Mouse (Mus musculus): ENCODE results near the gene Tpst2.

The Tpst2 gene

DNA sequence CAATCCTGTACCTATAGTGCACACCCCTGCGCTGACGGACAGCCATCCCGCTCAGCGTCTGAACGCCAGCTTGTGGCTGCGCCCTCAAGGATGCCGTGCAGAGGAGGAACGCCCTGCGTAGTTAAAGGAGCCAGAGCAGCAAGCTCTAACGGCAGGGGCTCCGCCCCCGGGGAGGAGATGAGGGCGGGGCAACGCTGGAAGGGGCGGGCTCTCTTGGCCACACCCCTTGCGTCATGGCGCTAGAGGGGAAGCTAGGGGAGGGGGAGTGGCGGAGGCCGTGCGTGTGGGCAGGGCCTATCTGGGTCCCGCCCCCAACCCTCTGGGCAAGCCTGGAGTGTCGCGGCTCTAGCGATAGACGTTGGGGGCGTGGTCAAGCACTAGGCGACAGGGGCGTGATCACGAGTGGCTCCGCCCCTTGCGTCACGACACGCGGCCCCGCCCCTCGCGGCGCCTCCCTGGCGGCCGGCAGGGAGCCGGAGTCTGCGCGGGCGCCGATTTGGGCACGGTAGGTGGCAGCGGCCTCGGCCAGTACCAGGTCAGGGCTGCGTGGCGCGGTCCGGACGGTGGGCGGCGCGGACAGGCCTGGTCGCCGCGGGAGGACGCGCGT, at the start of gene Tpst2:
Gene Tpst2, plus strand, starts transcription at position 425 of the 607 bp plus-strand sequence.
- peak; percentile 99 for DNase-seq (ENCODE audit: low read depth, low spot score)

DNA sequence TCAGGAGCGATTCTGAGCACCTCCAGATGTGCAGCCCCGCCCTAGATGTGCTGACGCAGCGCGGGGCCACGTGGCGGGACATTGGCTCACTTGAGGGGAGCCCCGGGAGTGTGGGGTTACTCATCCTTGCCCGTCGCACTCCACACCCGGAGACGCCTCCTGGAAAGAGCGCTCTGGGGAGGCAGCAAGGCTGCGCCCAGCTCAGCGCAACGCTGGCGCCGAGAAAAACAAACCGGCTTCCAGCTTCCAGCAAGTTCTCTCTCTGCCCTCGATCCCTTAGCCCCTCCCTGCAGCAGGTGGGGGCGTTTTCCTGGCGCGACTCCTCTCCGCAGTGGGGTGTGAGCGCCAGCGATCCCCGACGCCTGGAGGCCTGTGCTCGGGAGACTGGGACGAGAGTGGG, 49.1 kb upstream of the Tpst2 start:
- DNase-seq (ENCODE audit: low read depth, low spot score) = peak; percentile 84

DNA sequence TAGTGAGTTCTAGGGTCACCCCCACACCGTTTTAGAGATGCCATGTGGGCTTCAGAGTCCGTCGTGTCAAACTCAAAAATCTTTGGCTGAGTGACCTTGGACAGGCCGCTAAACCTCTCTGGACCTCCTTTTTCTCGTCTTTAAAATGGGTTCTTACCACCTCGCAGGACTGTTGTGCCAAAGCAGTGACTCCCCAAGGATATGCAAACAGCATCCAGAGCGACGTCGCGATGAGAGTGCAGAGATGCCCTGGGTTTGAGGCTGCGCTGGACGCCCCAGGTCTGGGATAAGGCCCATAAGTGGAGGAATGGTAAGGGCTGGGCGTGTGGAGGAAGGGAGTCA, 48.6 kb upstream of the Tpst2 start:
- no peak for DNase-seq (ENCODE audit: low read depth, low spot score)

DNA sequence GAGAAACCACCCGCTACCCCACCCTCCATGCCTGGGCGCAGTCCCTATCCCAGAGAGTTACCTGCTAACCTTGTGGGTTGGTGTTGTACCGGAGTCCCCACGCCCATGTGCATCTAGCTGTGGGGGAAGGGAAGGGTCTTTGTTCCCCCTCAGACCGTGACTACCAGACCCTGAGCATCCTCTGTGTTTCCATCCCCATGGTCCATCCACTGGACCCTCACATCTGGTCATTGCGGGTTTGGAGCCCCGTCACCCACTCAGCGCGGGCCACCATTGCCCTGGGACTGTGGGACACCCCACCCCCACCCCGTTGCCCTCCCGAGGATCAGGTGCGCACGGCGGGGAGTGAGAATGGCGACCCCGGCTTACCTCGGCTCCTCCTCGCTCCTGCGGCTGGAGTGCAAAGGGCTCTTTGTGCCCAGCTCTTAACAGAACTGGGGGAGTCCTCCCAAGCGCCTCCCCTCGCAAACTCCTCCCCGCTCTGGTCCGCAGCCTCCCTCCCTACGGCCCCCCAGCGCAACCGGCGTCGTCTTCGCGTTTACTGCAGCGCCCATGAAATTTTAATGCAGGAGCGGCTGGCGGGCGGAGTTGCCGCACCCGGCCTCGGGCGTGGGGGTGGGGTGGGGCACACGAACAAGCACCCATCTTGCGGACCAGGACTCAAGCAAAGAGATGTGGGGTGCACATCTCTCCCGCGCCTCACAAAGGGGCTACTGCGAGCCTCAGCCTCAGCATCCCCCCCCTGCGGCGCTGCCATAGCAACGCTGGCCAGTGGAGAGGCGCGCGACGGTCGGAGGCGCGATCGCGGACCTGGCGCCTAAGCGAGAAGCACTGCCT, 48.0 kb upstream of the Tpst2 start:
- peak; percentile 84 for DNase-seq (ENCODE audit: low read depth, low spot score)

DNA sequence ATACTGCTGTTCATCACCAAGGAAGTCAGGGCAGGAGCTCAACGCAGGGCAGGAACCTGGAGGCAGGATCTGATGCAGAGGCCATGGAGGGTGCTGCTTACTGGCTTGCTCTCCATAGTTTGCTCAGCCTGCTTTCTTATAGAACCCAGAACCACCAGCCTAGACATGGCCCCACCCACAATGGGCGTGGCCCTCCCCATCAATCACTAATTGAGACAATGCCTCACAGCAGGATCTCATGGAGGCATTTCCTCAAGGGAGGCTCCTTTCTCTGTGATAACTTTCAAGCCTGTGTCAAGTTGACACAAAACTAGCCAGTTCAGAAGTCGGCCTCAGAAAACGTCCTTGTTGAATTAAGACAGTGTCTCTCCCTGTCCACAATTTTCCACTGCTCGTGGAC, 40.7 kb upstream of the Tpst2 start:
- no peak for DNase-seq (ENCODE audit: low read depth, low spot score)

DNA sequence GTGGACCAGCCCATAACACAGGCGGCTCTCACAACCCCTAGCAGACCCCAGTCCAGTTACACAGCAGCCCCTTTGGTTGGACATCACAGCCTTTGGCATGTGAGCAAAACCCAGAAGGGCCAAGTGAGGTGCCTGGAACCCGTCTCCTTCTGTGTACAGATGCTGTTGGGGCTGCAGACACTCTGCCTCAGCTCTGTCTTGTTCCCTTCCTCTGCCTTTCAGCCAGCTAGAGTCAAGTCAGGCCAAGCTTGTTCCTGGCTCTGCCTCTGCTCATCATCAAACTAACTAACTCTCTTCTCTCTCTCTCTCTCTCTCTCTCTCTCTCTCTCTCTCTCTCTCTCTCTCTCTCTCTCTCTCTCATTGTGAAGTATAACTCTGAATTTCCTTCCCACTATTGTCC, 39.9 kb upstream of the Tpst2 start:
- DNase-seq (ENCODE audit: low read depth, low spot score) = no peak

DNA sequence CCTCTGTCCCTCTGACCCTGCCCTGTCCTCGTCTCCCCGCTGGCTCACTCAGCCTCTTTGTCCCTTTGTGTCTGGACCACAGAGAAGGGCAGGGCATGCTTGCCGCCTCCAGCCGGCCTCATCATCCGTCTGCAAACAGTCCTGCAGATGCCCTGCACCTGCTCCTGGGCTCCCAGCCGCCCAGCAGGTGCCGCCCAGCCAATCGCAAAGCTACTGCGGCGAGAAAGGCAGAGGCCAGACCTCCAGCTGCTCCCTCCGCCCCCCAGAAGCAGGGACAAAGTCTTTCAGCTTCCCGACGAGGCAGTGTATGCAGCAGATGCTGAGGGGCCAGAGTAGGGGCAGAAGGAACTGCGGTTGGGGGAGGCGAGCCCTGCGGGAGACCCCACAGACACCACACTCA, 39.1 kb upstream of the Tpst2 start:
- DNase-seq (ENCODE audit: low read depth, low spot score) = peak; percentile 57

DNA sequence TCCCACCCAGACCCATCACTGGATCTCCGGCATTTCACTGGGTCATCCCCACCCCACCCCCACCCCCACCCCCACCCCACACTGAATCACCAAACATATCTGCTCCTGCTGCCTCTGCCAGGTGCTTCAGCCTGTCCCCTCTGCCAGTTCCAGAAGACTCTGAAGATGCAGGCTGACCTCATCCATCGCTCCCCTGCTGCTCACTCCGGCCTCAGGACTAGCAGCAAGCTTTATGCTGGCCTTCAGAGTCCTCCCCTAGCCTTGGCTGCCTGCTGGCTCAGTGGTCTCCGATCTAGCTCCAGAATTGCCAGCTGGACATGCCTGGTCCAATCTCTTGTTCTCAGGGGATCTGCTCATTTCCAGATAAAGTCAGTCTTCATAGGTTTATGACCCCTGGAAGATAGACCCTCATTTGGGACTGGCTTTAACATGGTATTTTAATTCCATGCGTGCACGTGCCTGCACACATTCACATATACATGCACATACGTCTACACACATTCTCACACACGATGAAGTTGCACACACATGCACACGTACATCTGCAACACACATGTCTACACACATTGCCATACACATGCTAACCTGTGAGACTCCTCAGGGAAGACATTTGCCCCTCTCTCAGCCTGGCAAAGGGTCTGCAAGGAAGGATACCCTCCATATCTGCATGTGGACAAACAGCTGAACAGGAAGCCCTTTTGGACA, 38.5 kb upstream of the Tpst2 start:
- peak; percentile 39 for DNase-seq (ENCODE audit: low read depth, low spot score)

DNA sequence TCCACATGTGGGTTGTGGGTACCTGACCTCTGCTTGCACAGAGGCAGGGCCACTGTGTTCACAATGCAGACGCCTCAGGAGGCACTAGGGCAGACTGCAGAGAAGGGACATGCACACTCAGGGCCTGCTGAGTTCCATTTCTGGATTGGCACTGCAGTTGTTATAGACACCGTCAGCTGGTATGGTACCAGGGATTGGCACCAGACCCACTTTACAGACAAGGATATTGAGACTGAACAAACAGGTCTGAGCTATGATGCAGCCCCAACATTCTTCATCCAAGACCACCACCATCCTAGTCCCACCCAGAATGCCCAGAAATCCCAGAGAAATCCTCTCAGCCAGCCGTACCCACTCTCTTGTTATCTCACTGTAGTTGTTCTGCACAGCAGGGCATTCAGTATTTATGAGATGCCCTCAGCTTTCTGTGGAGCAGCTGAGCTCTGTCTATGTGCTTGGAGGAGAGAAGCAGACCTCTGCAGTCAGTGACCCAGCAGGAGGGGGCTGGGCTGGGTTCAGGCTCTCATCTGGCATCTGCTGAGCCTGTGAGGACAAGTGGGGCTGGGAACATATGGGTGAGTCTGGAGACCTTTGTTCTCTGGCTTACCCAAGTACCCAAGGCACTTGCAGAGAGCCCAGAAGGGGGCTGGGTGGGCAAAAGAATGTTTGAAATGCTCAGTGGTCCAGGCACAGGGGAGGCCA, 37.6 kb upstream of the Tpst2 start:
- DNase-seq (ENCODE audit: low read depth, low spot score) = no peak

DNA sequence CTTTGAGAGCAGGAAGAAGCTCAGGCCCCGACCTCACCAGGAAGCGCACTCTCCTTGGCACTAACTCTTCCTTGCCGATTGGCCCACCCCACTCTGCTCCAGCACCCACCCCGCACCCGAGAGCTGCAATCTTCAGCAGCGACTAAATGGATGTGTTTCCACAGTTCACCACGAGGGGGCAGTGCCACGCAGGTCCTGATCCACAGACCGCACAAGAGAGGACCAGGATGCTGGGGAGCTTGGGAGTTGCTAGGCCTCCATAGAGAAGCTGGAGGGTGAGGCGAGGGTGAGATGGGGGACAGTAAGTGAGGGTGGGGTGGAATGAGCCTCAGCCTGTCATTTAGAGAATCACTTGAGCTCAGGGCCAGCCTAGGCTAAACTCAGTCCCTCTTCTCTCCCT, 35.7 kb upstream of the Tpst2 start:
- DNase-seq (ENCODE audit: low read depth, low spot score) = peak; percentile 94

DNA sequence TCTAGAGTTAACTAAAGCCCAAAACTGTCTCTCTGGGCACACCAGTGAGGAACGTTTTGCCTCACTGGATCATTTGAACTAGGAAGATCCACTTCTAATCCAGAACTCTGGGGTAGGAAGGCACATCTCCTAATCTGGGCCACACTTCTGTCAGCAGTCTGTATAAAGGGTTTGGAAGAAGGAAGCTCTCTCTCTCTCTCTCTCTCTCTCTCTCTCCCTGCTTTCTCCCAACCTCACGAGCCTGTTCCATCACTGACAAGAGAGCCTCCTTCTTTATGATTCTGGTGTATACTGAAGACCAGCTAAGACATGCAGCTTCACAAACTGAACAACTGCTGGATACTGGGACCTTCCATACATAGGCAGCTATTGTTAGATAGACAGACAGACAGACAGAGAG, 34.6 kb upstream of the Tpst2 start:
- DNase-seq (ENCODE audit: low read depth, low spot score) = no peak

DNA sequence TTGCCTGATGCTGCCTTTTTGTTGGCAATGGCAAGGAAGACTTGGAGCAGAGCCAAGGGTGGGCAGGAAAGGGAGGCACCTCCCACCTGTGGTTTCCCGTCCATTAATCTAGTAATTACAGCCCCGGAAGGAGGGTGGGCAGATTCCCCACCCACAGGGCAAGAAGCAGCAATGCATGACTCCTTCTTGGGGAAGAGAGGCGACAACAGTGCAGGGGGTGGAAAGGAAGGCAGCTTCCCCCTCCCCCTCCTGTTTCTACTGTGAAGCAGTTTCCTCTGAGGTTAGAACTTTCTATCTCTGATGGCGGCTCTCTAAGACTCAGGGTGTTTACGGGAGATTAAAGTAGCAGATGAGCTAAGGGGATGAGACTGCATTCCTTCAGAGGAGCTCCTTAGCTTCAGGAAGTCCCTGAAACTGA, 34.1 kb upstream of the Tpst2 start:
- no peak for DNase-seq (ENCODE audit: low read depth, low spot score)

DNA sequence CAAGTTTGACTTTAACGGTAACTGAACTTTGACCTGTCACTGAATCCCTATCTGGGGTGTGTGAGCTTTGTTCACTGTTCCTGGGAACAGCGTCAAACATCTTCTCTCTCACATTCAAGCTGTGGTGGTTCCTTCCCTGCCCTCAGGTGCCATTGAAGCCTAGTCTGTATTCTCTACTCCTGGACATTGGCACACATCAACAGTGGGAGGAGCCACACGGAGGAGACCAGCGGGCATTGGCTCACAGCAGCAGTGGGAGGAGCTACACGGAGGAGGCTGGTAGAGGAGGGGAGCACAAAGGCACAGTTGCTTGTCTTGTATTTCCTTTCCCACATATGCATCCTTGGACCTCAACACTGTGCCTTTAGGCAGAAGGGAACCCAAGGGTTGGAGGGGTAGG, 33.5 kb upstream of the Tpst2 start:
- no peak for DNase-seq (ENCODE audit: low read depth, low spot score)

DNA sequence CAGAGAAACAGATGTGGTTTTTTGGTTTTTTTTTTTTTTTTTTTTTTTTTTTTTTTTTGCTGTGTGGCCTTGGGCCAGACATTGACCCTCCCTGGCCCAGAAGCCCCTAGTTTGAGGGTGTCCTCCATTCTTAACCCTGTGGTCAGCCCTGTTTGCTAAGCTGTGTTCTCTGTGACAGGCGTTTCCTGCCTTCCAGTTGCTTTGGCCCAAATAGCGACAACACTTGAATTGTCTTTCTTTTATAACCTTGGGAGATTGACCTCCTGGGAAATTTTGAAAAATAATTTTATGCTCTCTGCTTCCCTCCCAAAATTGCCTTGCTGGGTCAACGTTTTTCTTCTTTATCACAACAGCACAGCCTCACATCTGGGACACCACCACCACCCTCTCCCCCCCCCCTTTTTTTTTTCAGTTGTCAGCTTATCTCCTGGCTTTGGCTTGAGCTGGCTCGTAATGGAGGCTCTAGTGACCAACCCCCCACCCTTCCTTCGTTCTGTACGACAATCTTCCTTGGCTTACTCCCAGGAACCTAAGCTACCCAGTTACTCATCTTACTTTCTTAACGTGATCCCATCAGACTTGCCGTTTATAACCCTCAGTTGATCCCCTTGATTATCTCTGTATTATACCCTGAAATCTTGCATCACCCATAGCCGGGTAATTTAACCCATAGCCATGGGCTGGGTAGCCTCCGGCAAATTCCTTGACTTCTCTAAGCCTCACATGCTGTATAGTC, 32.8 kb upstream of the Tpst2 start:
- no peak for DNase-seq (ENCODE audit: low read depth, low spot score)

DNA sequence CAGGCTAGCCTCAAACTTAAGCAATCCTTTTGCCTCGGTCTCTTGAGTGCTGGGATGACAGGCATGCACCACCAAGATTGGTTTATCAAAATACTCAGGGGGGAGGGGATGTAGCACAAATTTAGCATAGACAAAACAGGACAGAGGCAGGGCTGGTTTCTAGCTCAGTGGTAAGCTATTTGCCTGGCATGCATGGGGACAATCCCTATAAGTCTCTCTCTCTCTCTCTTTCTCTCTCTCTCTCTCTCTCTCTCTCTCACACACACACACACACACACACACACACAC, 32.3 kb upstream of the Tpst2 start:
- no peak for DNase-seq (ENCODE audit: low read depth, low spot score)

DNA sequence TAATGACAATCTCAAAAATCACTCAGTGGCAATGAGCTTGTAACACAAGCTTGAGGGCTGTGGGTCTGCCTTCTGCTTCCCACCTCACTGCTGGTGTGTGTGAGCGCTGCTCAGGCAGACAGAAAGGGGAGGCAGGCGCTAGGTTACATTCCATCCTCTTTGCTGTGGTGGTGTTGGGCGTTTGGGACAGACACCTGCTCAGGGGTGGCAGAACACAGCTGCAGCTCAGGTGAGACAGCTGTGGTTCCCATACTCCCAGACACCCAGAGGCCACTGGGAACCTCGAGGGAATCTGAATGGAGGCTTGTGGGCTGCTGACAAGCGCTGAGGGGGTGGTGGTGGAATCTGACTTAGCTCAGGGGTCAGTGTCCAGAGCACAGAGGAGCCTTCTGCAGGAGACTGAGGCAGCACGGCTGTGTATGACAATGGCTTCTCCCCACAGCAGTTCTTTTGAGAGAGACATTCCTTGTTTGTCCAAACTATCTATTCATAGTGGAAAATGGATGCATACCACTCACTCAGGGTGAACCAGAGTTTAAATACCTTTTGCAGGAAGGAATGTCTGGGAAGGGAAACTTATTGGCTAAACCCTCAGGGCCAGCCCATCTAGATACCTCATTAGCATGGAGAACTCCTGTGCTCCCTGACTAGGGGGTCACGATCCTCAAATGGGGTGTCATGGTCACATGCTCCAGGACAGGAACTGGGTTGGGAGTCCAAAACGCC, 31.4 kb upstream of the Tpst2 start:
- no peak for DNase-seq (ENCODE audit: low read depth, low spot score)

DNA sequence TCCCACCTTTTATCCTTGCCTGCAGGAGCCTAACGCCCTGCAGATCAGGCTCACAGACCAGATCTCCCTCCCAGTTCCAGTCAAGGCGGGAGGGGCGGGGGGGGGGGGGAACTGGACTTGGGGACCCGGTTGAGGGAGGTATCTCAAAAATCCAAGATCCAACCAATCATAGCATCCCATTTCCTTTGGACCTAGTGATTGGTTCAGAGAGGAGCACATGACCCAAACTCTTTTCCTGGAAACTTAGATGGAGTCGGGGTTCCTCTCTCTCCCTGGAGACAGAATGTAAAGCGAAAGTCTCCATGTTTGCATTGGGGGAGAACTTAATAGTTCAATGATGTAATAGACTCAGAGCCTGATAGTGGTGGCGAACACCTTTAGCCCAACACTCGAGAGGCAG, 29.1 kb upstream of the Tpst2 start:
- no peak for DNase-seq (ENCODE audit: low read depth, low spot score)

DNA sequence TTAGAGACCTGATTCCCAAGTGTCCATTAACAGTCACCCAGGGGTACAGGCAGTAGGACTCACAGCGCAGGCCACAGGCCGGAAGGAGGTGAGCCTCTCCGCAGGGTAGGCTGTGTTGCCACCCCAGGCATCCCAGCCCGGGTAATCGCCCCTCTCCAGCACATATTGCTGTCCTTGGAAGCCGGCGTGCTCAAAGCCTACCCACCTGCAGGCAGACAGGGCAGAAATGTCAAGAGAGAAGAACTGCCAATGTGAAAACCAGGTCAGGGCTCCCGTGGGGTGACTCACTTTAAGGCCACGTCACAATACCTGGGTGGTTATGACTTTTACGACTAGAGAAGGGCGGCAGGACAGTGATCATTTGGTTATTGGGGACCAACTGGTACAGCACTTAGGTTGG, 27.4 kb upstream of the Tpst2 start:
- no peak for DNase-seq (ENCODE audit: low read depth, low spot score)

DNA sequence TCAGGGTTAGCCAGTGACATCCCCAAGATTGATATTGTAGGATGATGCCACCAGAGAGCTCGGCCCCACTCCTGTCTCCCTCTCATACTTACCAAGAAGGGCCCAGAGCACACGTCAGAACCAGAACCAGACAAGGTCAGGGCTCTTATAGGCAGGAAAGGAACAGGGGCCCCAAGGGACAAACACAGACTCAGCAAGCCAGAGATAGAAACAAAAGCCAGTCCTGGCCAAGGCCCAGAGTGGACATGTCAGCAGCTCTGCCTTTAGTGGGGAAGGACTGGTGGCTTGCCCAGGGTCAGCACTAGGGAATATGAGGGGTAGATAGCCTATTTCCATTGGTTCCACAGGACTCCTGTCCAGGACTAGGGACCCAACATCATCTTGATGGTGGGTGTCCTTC, 24.1 kb upstream of the Tpst2 start, which contains the start of gene Cryba4:
Gene Cryba4, minus strand, starts transcription at position 119 of the 400 bp plus-strand sequence.
- peak; percentile 54 for DNase-seq (ENCODE audit: low read depth, low spot score)

DNA sequence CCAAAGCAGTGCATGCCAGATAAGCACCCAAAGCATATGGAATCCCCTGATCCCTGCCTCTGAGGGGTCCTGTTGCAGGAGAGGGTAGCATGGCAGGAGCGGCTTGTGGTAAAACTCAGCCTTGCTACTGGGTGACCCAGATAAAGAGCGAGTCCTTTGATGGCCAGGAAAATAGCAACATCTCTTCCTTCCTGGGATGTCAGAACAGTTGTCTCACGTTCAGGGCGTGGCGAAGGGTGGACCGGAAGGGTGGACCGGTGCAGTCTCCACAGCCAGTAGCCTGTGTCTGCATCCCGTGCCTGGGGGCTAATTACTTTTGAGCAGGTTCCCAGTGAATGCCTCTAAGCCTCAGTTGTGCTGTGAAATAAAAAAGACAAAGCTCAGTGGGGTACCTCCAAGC, 23.3 kb upstream of the Tpst2 start:
- DNase-seq (ENCODE audit: low read depth, low spot score) = no peak

DNA sequence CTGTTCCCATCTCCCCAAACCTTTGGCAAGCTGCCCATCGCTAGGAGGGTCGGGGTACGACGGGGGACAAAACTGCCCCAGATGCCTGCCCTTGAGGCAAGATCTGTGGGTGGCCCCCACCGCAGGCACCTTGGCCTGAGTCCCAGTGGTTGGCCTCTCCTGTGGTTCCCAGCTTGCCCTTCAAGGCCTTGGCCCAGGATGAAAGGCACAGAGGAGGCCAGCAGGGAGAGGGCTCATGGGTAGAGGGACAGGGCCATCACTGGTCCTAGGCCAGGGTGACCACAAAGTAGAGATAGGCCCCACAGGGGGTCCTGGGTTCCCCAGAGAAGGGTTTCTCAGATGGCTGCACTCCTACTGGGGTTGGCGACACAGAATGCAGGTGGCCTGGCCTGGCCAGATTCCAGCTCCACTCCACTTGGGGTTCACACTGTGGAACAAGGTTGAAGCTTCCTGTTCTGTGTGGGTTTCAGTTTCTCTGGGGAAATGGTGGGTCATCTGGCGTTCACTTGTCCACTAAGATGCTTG, 22.1 kb upstream of the Tpst2 start:
- DNase-seq (ENCODE audit: low read depth, low spot score) = peak; percentile 65
